Mouse (Mus musculus): ENCODE data around the gene Rit1. TPM values are rescaled to one million over a fixed set of nuclear protein-coding genes. Genes with fewer than 3 reads are reported as not detected.
A peak's percentile ranks its signal among the peaks of the same experiment; 100 is the strongest.

Gene Rit1
- polyA plus RNA-seq (2014; fragmentation: Nextera tagmentation; extraction: Ambion mirVana) = 49.7 and 50.4 TPM in 2 replicates

DNA sequence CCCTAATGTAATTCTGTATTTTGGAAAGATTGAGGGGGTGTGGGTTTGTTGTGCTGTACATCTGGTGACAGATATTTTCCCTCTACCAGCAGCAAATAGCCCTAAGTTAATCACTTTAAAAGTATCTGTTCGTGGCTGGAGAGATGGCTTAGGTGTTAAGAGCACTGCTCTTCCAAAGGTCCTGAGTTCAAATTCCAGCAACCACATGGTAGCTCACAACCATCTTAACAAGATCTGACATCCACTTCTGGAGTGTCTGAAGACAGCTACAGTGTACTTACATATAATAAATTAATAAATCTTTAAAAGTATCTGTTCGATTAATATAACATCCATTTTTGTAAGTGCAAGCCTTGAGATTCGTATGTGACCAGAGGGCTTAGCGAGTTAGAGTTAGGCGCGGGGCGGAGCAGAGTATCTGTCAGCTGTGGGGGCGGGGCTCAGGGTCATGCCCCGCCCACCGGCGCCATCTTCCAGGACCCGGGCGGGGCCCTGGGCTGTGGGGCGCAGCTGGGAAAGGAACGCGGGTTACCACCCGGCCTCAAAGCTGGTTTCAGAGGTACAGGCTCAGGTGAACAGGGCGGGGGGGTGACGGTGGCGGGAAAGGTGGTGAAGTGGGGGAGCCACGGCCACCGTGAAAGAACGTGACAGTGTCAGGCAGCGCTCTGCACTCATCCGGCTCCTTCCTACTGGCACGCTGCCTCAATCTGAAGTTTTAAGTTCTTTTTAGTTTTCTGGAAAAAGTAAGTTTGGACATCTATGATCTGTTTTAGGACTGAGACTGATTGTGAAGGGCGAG, at the start of gene Rit1:
Gene Rit1 (plus strand): TSS at position 440 of the 799 bp plus-strand sequence.
- H3K9ac ChIP-seq (ENCODE audit: low read depth, low read length) = peak within 1 kb of the TSS; percentile 63
- WGBS (ENCODE audit: insufficient replicate concordance) = under 1% methylated on average over 27 of the region's 27 CpGs

DNA sequence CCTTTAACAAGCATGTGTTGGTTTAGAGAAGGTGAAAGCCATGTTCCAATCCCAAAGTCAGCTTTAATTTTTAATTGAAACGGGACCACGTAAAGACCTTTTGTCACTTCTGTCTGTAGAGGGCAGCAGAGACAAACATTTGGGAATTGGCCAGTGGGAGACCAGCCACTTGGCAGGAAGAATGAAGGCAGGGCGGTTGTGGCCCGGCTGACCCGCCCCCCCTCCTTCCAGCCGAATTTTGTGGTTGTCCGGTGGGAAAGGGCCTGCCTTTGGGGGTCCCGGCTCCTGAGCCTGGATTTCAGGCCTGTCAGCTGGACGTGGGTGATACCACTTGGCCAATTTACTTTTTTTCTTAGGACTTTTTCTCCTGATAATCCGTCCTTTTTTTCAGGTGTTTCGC, 39.2 kb upstream of the Rit1 start:
- Histone ChIP-seq H3K4me3 (ENCODE audit: low read depth, low read length) (peak overlapping the region; percentile 21), H3K9ac (ENCODE audit: low read depth, low read length) (peak overlapping the region; percentile 65; the same call in 1 of the 2 replicates), H3K4me2 (peak overlapping the region; percentile 71), H3K4me1 (ENCODE audit: control insufficient read depth, insufficient read depth, low read length) (no peaks in the 10 kb centered on the region; the same call in 1 of the 2 replicates), H3K36me3 (ENCODE audit: control insufficient read depth, insufficient read depth, low read length) (no peaks in the 10 kb centered on the region), H3K27ac (ENCODE audit: low read depth, low read length) (no peak overlapping the region), H3K9me3 (replicated peaks; ENCODE audit: control insufficient read depth, low read length) (no peaks in the 10 kb centered on the region; the same call in 1 of the 2 replicates), H3K27me3 (ENCODE audit: control insufficient read depth, insufficient read depth, low read length) (no peaks in the 10 kb centered on the region)
- WGBS (ENCODE audit: insufficient replicate concordance) = 9% methylated on average over 11 of the region's 11 CpGs
- ATAC-seq (replicated peaks; ENCODE audit: insufficient number of reproducible peaks, low FRiP score, low TSS enrichment) = peak; percentile 35; the same call in 1 of the 2 replicates

More for the DNA sequence above, at the start of gene Rit1:
- H3K27me3 ChIP-seq (ENCODE audit: control insufficient read depth, insufficient read depth, low read length) = no peaks in the 10 kb centered on the region
- H3K9me3 ChIP-seq (replicated peaks; ENCODE audit: control insufficient read depth, low read length) = no peaks in the 10 kb centered on the region
- peak within 1 kb of the TSS; percentile 73 for H3K27ac ChIP-seq (ENCODE audit: low read depth, low read length)
- peaks cover 22% of the 10 kb centered on the region for H3K4me1 ChIP-seq (ENCODE audit: control insufficient read depth, insufficient read depth, low read length)
- peaks cover 24% of the 10 kb centered on the region for H3K36me3 ChIP-seq (ENCODE audit: control insufficient read depth, insufficient read depth, low read length)
- H3K4me2 ChIP-seq = peak within 1 kb of the TSS; percentile 73
- ATAC-seq (replicated peaks; ENCODE audit: insufficient number of reproducible peaks, low FRiP score, low TSS enrichment) = peak; percentile 91
- peak within 1 kb of the TSS; percentile 52 for H3K4me3 ChIP-seq (ENCODE audit: low read depth, low read length)

DNA sequence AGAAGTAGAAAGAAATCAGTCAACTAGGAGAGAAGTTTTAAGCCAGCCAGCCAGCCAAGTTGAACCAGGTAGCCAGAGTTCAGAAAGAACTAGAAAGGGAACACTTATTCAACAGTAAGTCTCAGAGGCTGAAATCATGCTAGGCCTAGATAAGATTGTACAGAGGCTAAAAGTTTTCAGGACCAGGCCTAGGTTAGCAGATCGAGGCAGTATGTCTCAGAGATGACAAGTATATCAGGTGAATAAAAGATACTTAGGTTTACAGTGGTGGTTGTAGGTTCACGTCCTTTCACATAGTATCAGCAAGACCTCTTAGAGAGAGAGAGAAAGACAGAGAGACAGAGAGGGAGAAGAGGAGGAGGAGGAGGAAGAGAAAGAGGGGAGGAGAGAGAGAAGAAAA, 32.8 kb upstream of the Rit1 start:
- Histone ChIP-seq H3K27me3 (ENCODE audit: control insufficient read depth, insufficient read depth, low read length) (no peaks in the 10 kb centered on the region), H3K9ac (ENCODE audit: low read depth, low read length) (no peak overlapping the region), H3K36me3 (ENCODE audit: control insufficient read depth, insufficient read depth, low read length) (peaks cover 4% of the 10 kb centered on the region; the same call in 1 of the 2 replicates), H3K4me1 (ENCODE audit: control insufficient read depth, insufficient read depth, low read length) (peaks cover 8% of the 10 kb centered on the region), H3K9me3 (replicated peaks; ENCODE audit: control insufficient read depth, low read length) (no peaks in the 10 kb centered on the region), H3K27ac (ENCODE audit: low read depth, low read length) (no peak overlapping the region), H3K4me2 (no peak overlapping the region), H3K4me3 (ENCODE audit: low read depth, low read length) (no peak overlapping the region)
- no peak for ATAC-seq (replicated peaks; ENCODE audit: insufficient number of reproducible peaks, low FRiP score, low TSS enrichment)
- WGBS (ENCODE audit: insufficient replicate concordance) = 73% methylated on average over 2 of the region's 2 CpGs

DNA sequence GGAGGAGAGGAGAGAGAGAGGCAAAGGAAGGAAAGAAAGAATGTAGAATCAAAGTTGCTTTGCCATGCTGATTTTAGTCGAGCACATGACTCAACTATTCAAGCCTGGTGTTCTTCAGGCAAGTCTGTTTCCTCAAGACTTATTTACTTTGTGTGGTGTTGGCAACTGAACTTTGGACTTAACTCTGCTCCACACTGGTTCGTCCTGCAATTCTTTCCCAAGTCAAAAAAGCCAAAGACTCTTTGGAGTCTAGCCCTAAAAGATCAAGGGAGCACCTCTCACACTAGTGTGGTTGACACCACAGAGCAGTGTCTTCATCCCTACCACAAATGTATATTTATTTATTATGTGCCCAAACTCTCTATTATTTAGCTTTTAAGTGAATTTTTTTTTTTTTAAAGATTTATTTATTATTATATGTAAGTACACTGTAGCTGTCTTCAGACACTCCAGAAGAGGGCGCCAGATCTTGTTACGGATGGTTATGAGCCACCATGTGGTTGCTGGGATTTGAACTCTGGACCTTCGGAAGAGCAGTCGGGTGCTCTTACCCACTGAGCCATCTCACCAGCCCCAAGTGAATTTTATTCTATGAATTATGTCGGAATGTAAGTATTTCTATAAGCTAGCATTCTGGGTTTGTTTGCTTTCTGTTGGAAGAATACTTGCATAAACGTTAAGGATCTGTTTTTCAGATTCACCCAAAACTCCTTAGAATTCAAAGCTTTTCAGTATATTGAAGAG, 32.2 kb upstream of the Rit1 start:
- H3K36me3 ChIP-seq (ENCODE audit: control insufficient read depth, insufficient read depth, low read length) = peaks cover 8% of the 10 kb centered on the region; the same call in 1 of the 2 replicates
- peaks cover 8% of the 10 kb centered on the region for H3K4me1 ChIP-seq (ENCODE audit: control insufficient read depth, insufficient read depth, low read length)
- peak overlapping the region; percentile 98 for H3K4me3 ChIP-seq (ENCODE audit: low read depth, low read length)
- H3K27ac ChIP-seq (ENCODE audit: low read depth, low read length) = peak overlapping the region; percentile 63; the same call in 1 of the 2 replicates
- peak overlapping the region; percentile 58 for H3K4me2 ChIP-seq
- no peaks in the 10 kb centered on the region for H3K27me3 ChIP-seq (ENCODE audit: control insufficient read depth, insufficient read depth, low read length)
- ATAC-seq (replicated peaks; ENCODE audit: insufficient number of reproducible peaks, low FRiP score, low TSS enrichment) = no peak
- H3K9ac ChIP-seq (ENCODE audit: low read depth, low read length) = peak overlapping the region; percentile 63
- WGBS (ENCODE audit: insufficient replicate concordance) = 60% methylated on average over 7 of the region's 8 CpGs
- no peaks in the 10 kb centered on the region for H3K9me3 ChIP-seq (replicated peaks; ENCODE audit: control insufficient read depth, low read length)

DNA sequence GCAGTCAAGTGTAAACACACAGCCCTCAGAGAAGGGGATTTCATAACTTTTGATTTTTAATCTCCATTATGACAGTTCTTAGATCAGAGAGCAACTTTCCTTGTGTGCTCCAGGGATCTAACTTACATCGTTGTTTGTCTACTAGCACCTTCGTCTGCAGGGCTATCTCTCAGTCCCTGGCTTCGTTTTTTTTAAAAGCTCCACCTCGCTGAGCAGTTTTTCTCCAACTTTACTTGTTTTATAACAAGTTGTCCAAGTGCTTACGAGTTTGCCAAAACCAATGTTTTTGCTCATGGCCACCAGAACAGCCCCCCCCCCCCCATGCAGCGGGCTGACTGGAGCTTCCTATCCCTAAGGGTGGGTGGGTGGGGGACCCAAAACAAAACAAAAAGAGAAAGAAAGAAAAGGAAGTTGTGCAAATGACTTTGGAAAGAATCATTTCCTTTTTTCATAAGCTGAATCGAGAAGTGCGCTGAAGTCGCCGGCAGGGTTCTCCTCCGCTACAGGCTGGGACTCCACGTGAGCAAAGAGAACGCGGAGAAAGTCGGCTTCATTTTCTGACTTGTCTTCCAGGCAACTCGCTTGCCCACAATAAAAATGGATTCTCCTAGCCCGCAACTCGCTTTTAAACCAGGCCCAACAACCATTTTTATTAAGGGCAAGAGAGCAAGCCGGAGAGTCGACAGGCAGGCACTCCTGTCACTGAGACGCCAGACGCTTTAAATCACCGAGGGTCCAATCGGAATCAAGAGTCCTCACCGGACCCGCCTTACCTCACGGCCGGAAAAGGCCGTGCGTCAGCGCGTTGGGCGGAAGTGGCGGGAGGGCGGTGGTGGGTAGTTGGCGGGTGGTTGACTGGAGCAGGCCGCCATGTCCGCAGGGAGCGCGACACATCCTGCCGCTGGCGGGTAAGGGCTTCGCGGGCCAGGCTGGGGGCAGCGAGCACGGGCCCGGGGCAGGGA, 31.4 kb upstream of the Rit1 start, which contains the start of gene Khdc4:
Gene Khdc4 (plus strand): TSS at position 824 of the 962 bp plus-strand sequence.
- Histone ChIP-seq H3K9me3 (replicated peaks; ENCODE audit: control insufficient read depth, low read length) (no peaks in the 10 kb centered on the region), H3K4me2 (peak within 1 kb of the TSS; percentile 96), H3K27ac (ENCODE audit: low read depth, low read length) (peak within 1 kb of the TSS; percentile 97), H3K9ac (ENCODE audit: low read depth, low read length) (peak within 1 kb of the TSS; percentile 97), H3K4me3 (ENCODE audit: low read depth, low read length) (peak within 1 kb of the TSS; percentile 98), H3K36me3 (ENCODE audit: control insufficient read depth, insufficient read depth, low read length) (peaks cover 15% of the 10 kb centered on the region), H3K4me1 (ENCODE audit: control insufficient read depth, insufficient read depth, low read length) (peaks cover 8% of the 10 kb centered on the region), H3K27me3 (ENCODE audit: control insufficient read depth, insufficient read depth, low read length) (no peaks in the 10 kb centered on the region)
- ATAC-seq (replicated peaks; ENCODE audit: insufficient number of reproducible peaks, low FRiP score, low TSS enrichment) = peak; percentile 98
- under 1% methylated on average over 47 of the region's 47 CpGs for WGBS (ENCODE audit: insufficient replicate concordance)

DNA sequence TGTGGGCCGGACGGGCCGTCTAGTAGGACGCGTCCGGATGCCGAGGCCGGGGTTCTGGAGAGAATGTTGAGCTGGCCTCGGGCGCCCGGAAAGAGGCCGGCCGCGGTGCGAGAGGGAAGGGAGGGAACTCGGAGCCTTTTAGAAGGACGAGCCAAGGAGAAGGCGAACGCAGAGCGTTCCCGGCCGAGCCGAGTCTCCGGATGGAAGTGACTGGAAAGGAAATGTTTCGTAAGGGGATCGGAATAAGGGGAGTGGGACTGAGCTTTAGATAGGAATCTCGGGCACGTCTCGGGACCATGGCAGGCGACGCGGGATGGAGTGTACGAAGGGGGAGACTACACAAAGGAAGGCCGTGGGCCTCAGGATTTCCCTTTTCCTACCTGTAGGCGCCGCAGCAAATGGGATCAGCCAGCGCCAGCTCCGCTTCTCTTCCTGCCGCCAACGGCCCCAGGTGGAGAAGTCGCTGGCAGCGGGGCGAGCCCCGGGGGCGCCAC, 30.6 kb upstream of the Rit1 start:
- Histone ChIP-seq H3K4me2 (peak overlapping the region; percentile 96), H3K9ac (ENCODE audit: low read depth, low read length) (peak overlapping the region; percentile 97), H3K4me1 (ENCODE audit: control insufficient read depth, insufficient read depth, low read length) (peaks cover 8% of the 10 kb centered on the region), H3K36me3 (ENCODE audit: control insufficient read depth, insufficient read depth, low read length) (peaks cover 23% of the 10 kb centered on the region), H3K4me3 (ENCODE audit: low read depth, low read length) (peak overlapping the region; percentile 98), H3K9me3 (replicated peaks; ENCODE audit: control insufficient read depth, low read length) (no peaks in the 10 kb centered on the region), H3K27ac (ENCODE audit: low read depth, low read length) (peak overlapping the region; percentile 97), H3K27me3 (ENCODE audit: control insufficient read depth, insufficient read depth, low read length) (no peaks in the 10 kb centered on the region)
- peak; percentile 75 for ATAC-seq (replicated peaks; ENCODE audit: insufficient number of reproducible peaks, low FRiP score, low TSS enrichment)
- 0% methylated on average over 44 of the region's 45 CpGs for WGBS (ENCODE audit: insufficient replicate concordance)

DNA sequence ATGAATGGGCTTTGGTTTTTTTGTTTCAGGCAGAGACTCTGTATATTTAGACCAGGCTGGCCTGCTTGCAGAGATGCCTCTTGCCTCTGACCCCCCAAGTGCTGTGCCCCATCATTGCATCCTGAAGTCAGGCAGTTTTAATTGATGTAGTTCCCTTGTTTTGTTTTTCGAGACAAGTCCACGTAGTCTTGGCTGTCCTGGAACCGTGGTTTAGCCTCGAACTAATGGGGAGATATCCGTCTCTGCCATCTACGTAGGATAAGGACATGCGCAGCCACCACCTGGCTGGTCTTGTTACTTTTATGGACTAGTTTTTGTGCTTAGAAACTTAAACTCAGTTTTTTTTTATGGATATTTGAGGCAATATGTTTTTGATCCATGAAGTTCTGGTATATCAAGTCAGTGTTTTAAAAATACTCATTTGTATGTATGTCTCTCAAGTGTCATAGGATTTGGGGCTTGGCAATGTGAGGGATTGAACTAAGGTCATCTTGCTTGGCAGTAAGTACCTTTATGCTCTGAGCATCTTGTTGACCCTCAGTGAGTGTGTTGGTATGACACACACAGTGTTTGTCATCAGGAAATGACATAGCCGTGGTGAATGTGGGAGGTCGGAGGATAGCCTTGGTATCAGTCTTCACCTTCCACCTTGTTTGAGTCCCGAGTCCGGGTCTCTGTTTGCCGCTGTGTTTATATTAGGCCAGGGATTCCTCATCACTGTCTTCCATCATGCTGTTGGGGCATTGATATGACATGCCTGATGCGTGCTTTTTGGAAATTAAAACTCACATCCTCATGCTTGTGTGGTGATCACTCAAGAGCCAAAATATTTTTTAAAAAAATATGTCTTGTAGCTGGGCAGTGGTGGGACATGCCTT, 29.7 kb upstream of the Rit1 start:
- ATAC-seq (replicated peaks; ENCODE audit: insufficient number of reproducible peaks, low FRiP score, low TSS enrichment) = no peak
- H3K9me3 ChIP-seq (replicated peaks; ENCODE audit: control insufficient read depth, low read length) = no peaks in the 10 kb centered on the region
- peaks cover 8% of the 10 kb centered on the region for H3K4me1 ChIP-seq (ENCODE audit: control insufficient read depth, insufficient read depth, low read length)
- peak overlapping the region; percentile 98 for H3K4me3 ChIP-seq (ENCODE audit: low read depth, low read length)
- peak overlapping the region; percentile 96 for H3K4me2 ChIP-seq
- peak overlapping the region; percentile 97 for H3K27ac ChIP-seq (ENCODE audit: low read depth, low read length)
- WGBS (ENCODE audit: insufficient replicate concordance) = 29% methylated on average over 13 of the region's 13 CpGs
- H3K36me3 ChIP-seq (ENCODE audit: control insufficient read depth, insufficient read depth, low read length) = peaks cover 24% of the 10 kb centered on the region
- no peaks in the 10 kb centered on the region for H3K27me3 ChIP-seq (ENCODE audit: control insufficient read depth, insufficient read depth, low read length)
- H3K9ac ChIP-seq (ENCODE audit: low read depth, low read length) = peak overlapping the region; percentile 97
